Mouse (Mus musculus) MEL (cell line): ENCODE results near the gene Fem1b. TPM values are rescaled to one million over a fixed set of nuclear protein-coding genes. Genes with fewer than 3 reads are reported as not detected.

ENCODE experiments used
- DNase-seq: peaks from one replicate; pipeline ENCODE4 v3.0.0; 2011; ENCODE audit warnings: low read depth, low spot score
- H3K27ac ChIP-seq: 2 replicates; pipeline ENCODE4 v1.5.1; 2012; ENCODE audit warnings: low read depth, mild to moderate bottlenecking, control low read depth, low read length, moderate library complexity; ENCODE audit not compliant: control insufficient read depth
- H3K27me3 ChIP-seq, 2 experiments: fragments of 150-350 bp in 1 of 2; sonication (generic) in 1 of 2; 2 replicates each; pipeline ENCODE4 v1.6.1; 2012; ENCODE audit warnings: low read length in 2 of 2, mild to moderate bottlenecking in 2 of 2, improper control_type of control experiment in 1 of 2, moderate library complexity in 1 of 2; ENCODE audit not compliant: insufficient read depth in 2 of 2, control insufficient read depth in 1 of 2
- H3K36me3 ChIP-seq, 2 experiments: 2 replicates each; pipeline ENCODE4 v1.6.1; 2012 to 2014; ENCODE audit warnings: low read length in 2 of 2, improper control_type of control experiment in 1 of 2, inconsistent platforms in 1 of 2, mild to moderate bottlenecking in 1 of 2; ENCODE audit not compliant: insufficient read depth in 2 of 2, control insufficient read depth in 1 of 2
- H3K4me1 ChIP-seq, 2 experiments: fragments of 150-350 bp in 1 of 2; sonication (generic) in 1 of 2; 2 replicates each; pipeline ENCODE4 v1.6.1; 2012; ENCODE audit warnings: low read length in 2 of 2, improper control_type of control experiment in 1 of 2, mild to moderate bottlenecking in 1 of 2; ENCODE audit not compliant: insufficient read depth in 2 of 2, control insufficient read depth in 1 of 2
- H3K4me3 ChIP-seq, 2 experiments: fragments of 150-350 bp in 1 of 2; sonication (generic) in 1 of 2; 2 replicates each; pipeline ENCODE4 v1.5.1; 2012; ENCODE audit warnings: low read depth in 2 of 2, low read length in 2 of 2, mild to moderate bottlenecking in 2 of 2, moderate library complexity in 2 of 2, control low read depth in 1 of 2, improper control_type of control experiment in 1 of 2; ENCODE audit not compliant: control insufficient read depth in 1 of 2, insufficient read depth in 1 of 2
- H3K79me2 ChIP-seq: 2 replicates; pipeline ENCODE4 v1.6.1; 2012; ENCODE audit warnings: mild to moderate bottlenecking, low read length, moderate library complexity; ENCODE audit not compliant: control insufficient read depth, poor library complexity, insufficient read depth
- H3K9ac ChIP-seq: 2 replicates; pipeline ENCODE4 v1.6.1; 2012; ENCODE audit warnings: low read depth, mild to moderate bottlenecking, control low read depth, low read length, moderate library complexity; ENCODE audit not compliant: control insufficient read depth, poor library complexity, severe bottlenecking
- H3K9me3 ChIP-seq: fragments of 150-350 bp; sonication (generic); replicated peaks from 2 replicates; pipeline ENCODE4 v1.6.1; 2012; ENCODE audit warnings: mild to moderate bottlenecking, low read length, improper control_type of control experiment, moderate library complexity; ENCODE audit not compliant: insufficient read depth
- CHD2 ChIP-seq: IDR thresholded peaks from 2 replicates; pipeline ENCODE4 v1.6.1; 2011; ENCODE audit warnings: low read length, improper control_type of control experiment
- CTCF ChIP-seq, 3 experiments: IDR thresholded peaks in 2 of 3; conservative IDR thresholded peaks in 1 of 3; 2 replicates each; pipeline ENCODE4 v1.5.1; 2011 to 2012; ENCODE audit warnings: low read length in 3 of 3, low read depth in 2 of 3, mild to moderate bottlenecking in 2 of 3, improper control_type of control experiment in 1 of 3, inconsistent platforms in 1 of 3, mixed read lengths in 1 of 3, moderate library complexity in 1 of 3; ENCODE audit not compliant: control insufficient read depth in 1 of 3, insufficient read depth in 1 of 3, poor library complexity in 1 of 3, severe bottlenecking in 1 of 3
- E2F4 ChIP-seq: IDR thresholded peaks from 2 replicates; pipeline ENCODE4 v1.6.1; 2011; ENCODE audit warnings: low read depth, low read length, improper control_type of control experiment, borderline replicate concordance
- GABPA ChIP-seq: IDR thresholded peaks from 2 replicates; pipeline ENCODE4 v1.6.1; 2012; ENCODE audit warnings: low read depth, mild to moderate bottlenecking, inconsistent platforms, low read length, improper control_type of control experiment, moderate library complexity
- GATA1 ChIP-seq: IDR thresholded peaks from 2 replicates; pipeline ENCODE4 v1.6.1; 2011; ENCODE audit warnings: low read depth, low read length, improper control_type of control experiment
- HCFC1 ChIP-seq: IDR thresholded peaks from 2 replicates; pipeline ENCODE4 v1.6.1; 2012; ENCODE audit warnings: low read depth, mild to moderate bottlenecking, inconsistent platforms, low read length, improper control_type of control experiment, moderate library complexity
- KAT2A ChIP-seq: conservative IDR thresholded peaks from 2 replicates; pipeline ENCODE4 v1.6.1; 2012; ENCODE audit warnings: low read depth, low read length, improper control_type of control experiment, inconsistent platforms
- MEF2A ChIP-seq: IDR thresholded peaks from 2 replicates; pipeline ENCODE4 v1.6.1; 2014; ENCODE audit warnings: low read depth, mild to moderate bottlenecking, inconsistent platforms, low read length, improper control_type of control experiment; ENCODE audit not compliant: poor library complexity, insufficient replicate concordance, severe bottlenecking; ENCODE audit errors: extremely low read depth
- NELFE ChIP-seq: IDR thresholded peaks from 2 replicates; pipeline ENCODE4 v1.6.1; 2011; ENCODE audit warnings: low read depth, low read length, improper control_type of control experiment
- NRF1 ChIP-seq: IDR thresholded peaks from 2 replicates; pipeline ENCODE4 v1.6.1; 2014; ENCODE audit warnings: low read depth, mild to moderate bottlenecking, inconsistent platforms, low read length, improper control_type of control experiment, moderate library complexity; ENCODE audit not compliant: poor library complexity, insufficient read depth, severe bottlenecking
- POLR2A ChIP-seq, 2 experiments: IDR thresholded peaks; 2 replicates each; pipeline ENCODE4 v1.6.1; 2011 to 2012; ENCODE audit warnings: low read length in 2 of 2, mild to moderate bottlenecking in 2 of 2, control low read depth in 1 of 2, improper control_type of control experiment in 1 of 2, low read depth in 1 of 2, moderate library complexity in 1 of 2; ENCODE audit not compliant: control insufficient read depth in 1 of 2, insufficient read depth in 1 of 2, poor library complexity in 1 of 2
- POLR2AphosphoS2 ChIP-seq: IDR thresholded peaks from 2 replicates; pipeline ENCODE4 v1.6.1; 2011; ENCODE audit warnings: low read length, improper control_type of control experiment
- POLR2AphosphoS5 ChIP-seq: IDR thresholded peaks from 2 replicates; pipeline ENCODE4 v1.6.1; 2012; ENCODE audit warnings: low read depth, borderline replicate concordance, mild to moderate bottlenecking, inconsistent platforms, low read length, moderate library complexity, mixed read lengths
- SIN3A ChIP-seq: IDR thresholded peaks from 2 replicates; pipeline ENCODE4 v1.6.1; 2012; ENCODE audit warnings: low read length, improper control_type of control experiment, inconsistent platforms
- SMC3 ChIP-seq: IDR thresholded peaks from 2 replicates; pipeline ENCODE4 v1.6.1; 2011; ENCODE audit warnings: low read depth, low read length, improper control_type of control experiment
- TAL1 ChIP-seq: IDR thresholded peaks from 2 replicates; pipeline ENCODE4 v1.6.1; 2012; ENCODE audit warnings: mild to moderate bottlenecking, inconsistent platforms, low read length, moderate library complexity, mixed read lengths
- TCF12 ChIP-seq: IDR thresholded peaks from 2 replicates; pipeline ENCODE4 v1.6.1; 2014; ENCODE audit warnings: low read depth, mild to moderate bottlenecking, inconsistent platforms, low read length, improper control_type of control experiment, moderate library complexity
- UBTF ChIP-seq: IDR thresholded peaks from 2 replicates; pipeline ENCODE4 v1.6.1; 2012; ENCODE audit warnings: low read depth, mild to moderate bottlenecking, inconsistent platforms, low read length, improper control_type of control experiment, moderate library complexity, borderline replicate concordance; ENCODE audit not compliant: insufficient read depth
- USF1 ChIP-seq: IDR thresholded peaks from 2 replicates; pipeline ENCODE4 v1.6.1; 2014; ENCODE audit warnings: low read depth, mild to moderate bottlenecking, inconsistent platforms, low read length, improper control_type of control experiment, moderate library complexity
- ZMIZ1 ChIP-seq: IDR thresholded peaks from 2 replicates; pipeline ENCODE4 v1.6.1; 2012; ENCODE audit warnings: low read depth, mild to moderate bottlenecking, inconsistent platforms, low read length, improper control_type of control experiment, moderate library complexity
- polyA plus RNA-seq, 2 experiments: library from polyadenylated mRNA; stranded (reverse) in 1 of 2; unstranded in 1 of 2; fragments of >175 nt in 1 of 2; fragments of >200 nt in 1 of 2; gene quantifications; 2 replicates each; pipeline versions ENCODE4 v1.2.1 to v1.2.4; 2012; ENCODE audit warnings: low replicate concordance in 2 of 2, low read depth in 1 of 2; ENCODE audit not compliant: insufficient read length in 2 of 2, insufficient read depth in 1 of 2, missing spikeins in 1 of 2
- total RNA-seq: library from RNA; depleted of rRNA; stranded (reverse); fragments of 300-350 nt; gene quantifications from 2 replicates; pipeline ENCODE4 v1.2.3, GENCODE M21; 2012

The Fem1b gene
- total and polyA plus RNA-seq, 3 experiments = 38.2 to 99.4 (median 50.5) TPM

GRCm38 (mm10) chr9:62817099-62817571 is 5.4 kb upstream of the Fem1b start (continued):
- TF ChIP-seq TAL1 = no peak
- peak; percentile 93 for TF ChIP-seq USF1
- TF ChIP-seq GABPA = no peak
- no peak for TF ChIP-seq NRF1
- TF ChIP-seq KAT2A = no peak
- no peak for TF ChIP-seq POLR2AphosphoS2
- TF ChIP-seq CHD2 = no peak
- no peak for TF ChIP-seq CTCF (IDR thresholded peaks at IDR 0.05 in 2 of 3, conservative IDR thresholded peaks at IDR 0.05 in 1 of 3; ENCODE audit: control insufficient read depth in 1 of 3, insufficient read depth in 1 of 3, low read depth in 2 of 3, low read length in 3 of 3, poor library complexity in 1 of 3, severe bottlenecking in 1 of 3)
- no peak for TF ChIP-seq POLR2AphosphoS5
- peak; percentile 25 to 61; a peak in 2 of 4 replicates for TF ChIP-seq POLR2A (IDR thresholded peaks at IDR 0.05; ENCODE audit: control insufficient read depth in 1 of 2, insufficient read depth in 1 of 2, low read depth in 1 of 2, low read length in 2 of 2, poor library complexity in 1 of 2)
- no peak for TF ChIP-seq GATA1
- TF ChIP-seq MEF2A = peak; percentile 26; the same call in 1 of the 2 replicates
- TF ChIP-seq NELFE = peak; percentile 51
- TF ChIP-seq UBTF = no peak
- TF ChIP-seq E2F4 = no peak
- TF ChIP-seq SIN3A = peak; percentile 74
- TF ChIP-seq ZMIZ1 = 0 out of 2 replicates have a peak, but pooled peaks have one; percentile 50

- Histone ChIP-seq H3K79me2 (peaks cover 4% of the 10 kb centered on the region), H3K27me3 (no peaks in the 10 kb centered on the region), H3K9me3 (no peaks in the 10 kb centered on the region), H3K9ac (peak overlapping the region; percentile 49), H3K36me3 (peaks cover 0 to 26% of the 10 kb centered on the region in 2 experiments; a peak in 2 of 4 replicates), H3K4me3 (peak overlapping the region; percentile 9 to 22; a peak in 3 of 4 replicates), H3K27ac (peak overlapping the region; percentile 65), H3K4me1 (peaks cover 20 to 31% of the 10 kb centered on the region in 2 experiments)
- no peak for DNase-seq
- no peak for TF ChIP-seq TCF12
- TF ChIP-seq HCFC1 = no peak
- TF ChIP-seq CHD2 = no peak
- no peak for TF ChIP-seq SMC3
- TF ChIP-seq POLR2AphosphoS5 = no peak
Measured at GRCm38 (mm10) chr9:62816323-62817098, 4.8 kb upstream of the Fem1b start.
